Mouse (Mus musculus) cortical plate, adult 2 months (tissue): ENCODE results near the gene Nhej1.

Source experiments
- CTCF ChIP-seq: fragments of 200-500 bp; IDR thresholded peaks from 2 replicates; pipeline ENCODE4 v1.5.1; 2011; ENCODE audit warnings: mild to moderate bottlenecking, control low read depth, low read length; ENCODE audit not compliant: insufficient read depth; ENCODE audit errors: extremely low read depth
- POLR2A ChIP-seq: fragments of 200-500 bp; IDR thresholded peaks from 2 replicates; pipeline ENCODE4 v1.6.1; 2011; ENCODE audit warnings: mild to moderate bottlenecking, low read length, control low read depth; ENCODE audit not compliant: insufficient read depth; ENCODE audit errors: extremely low read depth

DNA sequence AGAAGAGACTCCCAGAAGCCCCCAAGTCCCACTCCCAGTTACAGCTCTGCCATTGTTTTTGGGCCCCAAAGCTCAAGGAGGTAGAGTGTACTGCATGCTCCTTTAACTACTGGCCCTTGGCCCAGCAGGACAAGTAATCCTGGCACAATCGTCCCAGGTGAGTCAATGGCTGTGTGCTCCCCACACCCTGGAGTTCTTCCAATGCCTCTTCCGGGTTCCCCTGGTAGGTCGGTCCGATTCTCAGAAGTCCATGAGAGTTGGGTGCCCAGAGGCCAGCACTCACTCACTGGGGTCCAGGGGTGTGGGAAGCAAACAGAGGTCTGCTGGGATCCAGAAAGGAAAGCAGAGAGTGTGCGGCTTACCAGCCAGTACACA is 162.2 kb downstream of the Nhej1 start:
- TF ChIP-seq CTCF = no peak
- TF ChIP-seq POLR2A = no peak
